Mouse (Mus musculus): ENCODE results near the gene Gkap1. TPM values are rescaled to one million over a fixed set of nuclear protein-coding genes. Genes with fewer than 3 reads are reported as not detected.

Gene Gkap1
- total RNA-seq (2023), result 1 to 10 TPM; 4.7 to 7.0 TPM

DNA sequence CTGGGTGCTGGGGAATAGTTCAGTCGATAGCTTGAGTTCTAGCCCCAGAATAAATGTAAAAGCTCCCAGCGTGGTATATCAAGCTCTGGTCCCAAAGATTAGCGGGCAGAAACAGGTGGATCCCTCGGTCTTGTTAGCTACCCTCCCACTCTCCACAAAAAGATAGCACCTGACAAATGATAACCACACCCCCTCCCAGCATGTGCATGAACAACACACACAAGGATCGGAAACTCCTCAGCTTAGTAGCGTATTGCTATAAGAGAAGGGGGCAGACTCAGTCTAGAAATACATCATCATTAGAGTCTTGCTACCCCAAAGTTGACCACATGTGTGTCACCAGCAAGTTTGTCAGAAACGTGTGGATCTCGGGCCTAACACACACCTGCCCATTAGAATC is at the start of gene Gkap1:
Gene Gkap1 (minus strand): TSS at position 101 of the 400 bp plus-strand sequence.

DNA sequence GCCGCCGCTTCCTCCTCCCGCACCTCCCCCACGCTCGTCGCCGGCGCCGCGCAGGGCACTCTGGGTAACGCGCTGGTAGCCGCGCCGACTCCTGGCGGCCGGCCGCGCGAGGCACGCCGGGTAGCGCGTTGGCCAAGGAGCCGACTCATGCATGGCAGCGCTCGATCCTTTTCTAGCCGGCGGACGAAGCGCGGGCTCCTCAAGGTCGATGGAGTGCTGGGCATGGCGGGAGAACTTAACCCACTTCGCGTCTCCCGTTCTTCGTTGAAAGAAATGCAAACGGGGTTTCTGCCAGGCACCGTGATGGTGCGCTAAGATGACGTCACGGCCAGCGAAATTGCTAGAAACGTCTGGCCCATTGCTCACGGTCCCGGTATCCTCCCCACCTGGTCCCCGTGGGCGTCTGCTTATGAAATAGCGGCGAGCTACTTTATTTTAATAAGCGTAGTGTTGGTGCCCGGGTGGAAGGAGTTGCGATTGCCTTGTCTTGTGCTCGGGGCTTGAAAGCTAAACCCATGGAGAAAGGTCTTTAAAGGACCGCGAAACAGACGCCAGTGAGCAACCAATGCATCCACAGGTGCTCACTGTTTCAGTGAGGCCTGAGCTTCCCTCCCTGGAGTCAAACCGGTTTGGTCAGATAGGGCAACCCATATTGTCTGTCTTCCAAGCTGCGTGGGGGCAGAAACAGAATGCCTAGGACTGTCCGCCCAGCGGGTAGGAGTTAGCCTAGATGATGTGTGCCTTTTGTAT is 59.7 kb downstream of the Gkap1 start, which contains the start of gene Ubqln1:
Gene Ubqln1 (minus strand): TSS at position 62 of the 750 bp plus-strand sequence.

Other genes with a start within 250 kb of the Gkap1 start
- under 1 TPM; 0.08 to 0.24 TPM for gene Klhl3, start 162.1 kb downstream of the Gkap1 start, total RNA-seq (2023)
- gene Hnrnpa0, start 147.1 kb downstream of the Gkap1 start, total RNA-seq (2023), result 100 to 1,000 TPM in 1 of 2 experiments, 10 to 100 TPM in 1; 87.2 to 105 TPM
- 10 to 100 TPM; 60.6 to 63.2 TPM for gene Idnk, start 118.0 kb downstream of the Gkap1 start, total RNA-seq (2023)
- 10 to 100 TPM; 62.1 to 64.8 TPM for gene Ubqln1, start 60.0 kb downstream of the Gkap1 start, total RNA-seq (2023)
- gene Kif27, start 83.4 kb upstream of the Gkap1 start, total RNA-seq (2023), result under 1 TPM in 1 of 2 experiments, not detected in 1; 0.18 TPM
- 10 to 100 TPM; 16.8 to 18.4 TPM for gene 2210016F16Rik, start 109.5 kb upstream of the Gkap1 start, total RNA-seq (2023)
- gene Rmi1, start 126.5 kb upstream of the Gkap1 start, total RNA-seq (2023), result 10 to 100 TPM; 25.9 to 28.4 TPM
- gene Hnrnpk, start 127.6 kb upstream of the Gkap1 start, total RNA-seq (2023), result 1,000 to 10,000 TPM in 1 of 2 experiments, 100 to 1,000 TPM in 1; 987 to 1,116 TPM